Mouse (Mus musculus) heart, embryonic 13.5 days (tissue): Measurements from ENCODE around the gene Ky. TPM values are rescaled to one million over a fixed set of nuclear protein-coding genes. Genes with fewer than 3 reads are reported as not detected.

ENCODE experiments used
- ATAC-seq: fragments of 200-750 bp; cut with Nextera tagmentation; 2 replicates; pipeline ENCODE4 v1.8.0; 2017; ENCODE audit warnings: moderate TSS enrichment; ENCODE audit not compliant: insufficient number of reproducible peaks, low FRiP score, low TSS enrichment; ENCODE audit errors: extremely low read depth
- H3K27ac ChIP-seq: fragments of 300-500 bp; sonication (generic); replicated peaks from 2 replicates; pipeline ENCODE4 v1.5.1; 2015; ENCODE audit warnings: moderate library complexity, mild to moderate bottlenecking, inconsistent platforms
- H3K27me3 ChIP-seq: fragments of 300-500 bp; sonication (generic); replicated peaks from 2 replicates; pipeline ENCODE4 v1.6.1; 2015; ENCODE audit warnings: mild to moderate bottlenecking, inconsistent platforms
- H3K36me3 ChIP-seq: fragments of 300-500 bp; sonication (generic); 2 replicates; pipeline ENCODE4 v1.6.1; 2015; ENCODE audit warnings: mild to moderate bottlenecking, inconsistent platforms
- H3K4me1 ChIP-seq: fragments of 300-500 bp; sonication (generic); 2 replicates; pipeline ENCODE4 v1.6.1; 2015; ENCODE audit warnings: inconsistent platforms
- H3K4me2 ChIP-seq: fragments of 300-500 bp; sonication (generic); 2 replicates; pipeline ENCODE4 v1.6.1; 2015; ENCODE audit warnings: inconsistent platforms, mild to moderate bottlenecking, moderate library complexity
- H3K4me3 ChIP-seq: fragments of 300-500 bp; sonication (generic); 2 replicates; pipeline ENCODE4 v1.5.1; 2015; ENCODE audit warnings: moderate library complexity, mild to moderate bottlenecking, inconsistent platforms
- H3K9ac ChIP-seq: fragments of 300-500 bp; sonication (generic); 2 replicates; pipeline ENCODE4 v1.6.1; 2015; ENCODE audit warnings: inconsistent platforms, mild to moderate bottlenecking, moderate library complexity
- H3K9me3 ChIP-seq: fragments of 300-500 bp; sonication (generic); 2 replicates; pipeline ENCODE4 v1.6.1; 2016; ENCODE audit warnings: inconsistent platforms
- WGBS: fragments of 180-500 bp; shearing (Covaris S2); methylation state at CpG from one replicate; pipeline ENCODE4 v1.1.7; 2015; ENCODE audit warnings: mixed read lengths; 5-methylcytosine and 5-hydroxymethylcytosine counted together
- polyA plus RNA-seq: library from polyadenylated mRNA; unstranded; fragments of >200 nt; fragmentation: Nextera tagmentation; extraction: Ambion mirVana; gene quantifications from 2 replicates; pipeline ENCODE4 v1.2.1, GENCODE M21; 2015

Ky gene
- polyA plus RNA-seq, 1 experiment from 2014 or later = 2.0 TPM

DNA sequence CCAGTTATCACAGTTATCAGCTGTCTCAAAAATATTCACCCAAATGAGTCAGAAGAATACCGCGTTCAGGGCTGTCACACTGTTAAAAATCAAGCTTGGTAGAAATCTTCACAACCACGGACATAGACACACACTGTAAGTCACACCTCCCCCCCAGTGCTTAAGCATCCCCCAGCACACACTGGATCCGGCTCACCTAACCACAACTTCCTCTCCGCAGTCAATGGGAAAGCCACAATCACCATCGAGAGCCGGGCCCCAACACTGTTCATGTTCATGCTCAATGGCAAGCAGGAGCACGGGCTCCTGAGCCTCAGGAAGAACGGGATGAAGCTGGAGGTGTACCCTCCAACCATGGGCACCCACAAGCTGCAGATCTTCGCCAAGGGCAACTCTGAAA is 36.1 kb downstream of the Ky start:
- H3K27me3 ChIP-seq = peaks cover 81% of the 10 kb centered on the region
- 71% methylated on average over 10 of the region's 10 CpGs for WGBS
- no peak for ATAC-seq
- H3K4me1 ChIP-seq = peaks cover 19% of the 10 kb centered on the region
- H3K27ac ChIP-seq = no peak overlapping the region
- no peak overlapping the region for H3K4me3 ChIP-seq
- no peak overlapping the region for H3K4me2 ChIP-seq
- H3K9me3 ChIP-seq = no peaks in the 10 kb centered on the region
- H3K36me3 ChIP-seq = no peaks in the 10 kb centered on the region
- H3K9ac ChIP-seq = no peak overlapping the region

DNA sequence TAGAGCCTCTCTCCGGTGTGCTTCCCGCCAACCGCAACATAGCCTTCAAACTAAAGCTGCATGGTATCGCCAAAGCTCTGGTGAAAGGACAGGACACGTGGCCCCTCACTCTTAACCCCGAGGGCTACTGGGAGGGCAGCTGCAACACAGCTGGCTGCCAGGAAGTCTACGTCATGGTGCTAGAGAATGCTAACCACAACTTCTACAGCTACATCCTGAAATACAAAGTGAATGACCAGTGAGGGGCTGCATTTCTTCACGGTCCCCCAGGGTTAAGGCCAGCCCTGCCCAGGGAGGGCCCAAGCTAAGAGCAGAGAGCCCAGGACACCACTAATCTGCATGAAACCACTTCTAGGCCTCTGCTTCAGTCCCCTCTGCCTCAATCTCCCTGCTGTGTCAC is 37.0 kb downstream of the Ky start:
- Histone ChIP-seq H3K9me3 (no peaks in the 10 kb centered on the region), H3K4me1 (peaks cover 19% of the 10 kb centered on the region), H3K27ac (no peak overlapping the region), H3K9ac (no peak overlapping the region), H3K36me3 (no peaks in the 10 kb centered on the region), H3K27me3 (peaks cover 86% of the 10 kb centered on the region), H3K4me3 (no peak overlapping the region), H3K4me2 (no peak overlapping the region)
- ATAC-seq = no peak
- 73% methylated on average over 8 of the region's 8 CpGs for WGBS

DNA sequence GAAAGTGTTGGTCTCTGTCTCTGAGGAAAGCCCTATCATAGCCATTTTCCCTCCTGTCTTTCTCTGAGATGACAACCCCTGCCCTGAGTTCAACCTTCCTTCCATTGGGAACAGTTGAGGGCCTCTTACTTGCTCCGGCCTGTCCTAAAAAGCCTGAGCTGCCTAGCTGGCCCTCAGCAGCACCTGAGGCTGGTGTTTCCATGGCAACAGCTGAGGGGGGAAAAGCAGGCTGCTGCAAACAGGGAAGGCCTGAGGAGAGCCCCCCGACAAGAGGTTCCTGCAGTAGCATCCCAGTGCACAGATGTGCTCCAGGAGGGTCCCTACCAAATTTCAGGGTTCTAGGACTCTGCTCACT is 38.2 kb downstream of the Ky start:
- Histone ChIP-seq H3K9me3 (no peaks in the 10 kb centered on the region), H3K9ac (no peak overlapping the region), H3K4me2 (peak overlapping the region; percentile 70; the same call in 1 of the 2 replicates), H3K27me3 (peaks cover 85% of the 10 kb centered on the region), H3K4me3 (no peak overlapping the region), H3K36me3 (no peaks in the 10 kb centered on the region), H3K27ac (no peak overlapping the region), H3K4me1 (peaks cover 19% of the 10 kb centered on the region)
- 63% methylated on average over 2 of the region's 2 CpGs for WGBS
- no peak for ATAC-seq

GRCm38 (mm10) chr9:102544116-102544772 is 38.7 kb downstream of the Ky start:
- Histone ChIP-seq H3K4me2 (peak overlapping the region; percentile 70), H3K9ac (peak overlapping the region; percentile 56; the same call in 1 of the 2 replicates), H3K4me3 (peak overlapping the region; percentile 44), H3K9me3 (no peaks in the 10 kb centered on the region), H3K27me3 (peaks cover 84% of the 10 kb centered on the region), H3K27ac (no peak overlapping the region), H3K36me3 (no peaks in the 10 kb centered on the region), H3K4me1 (peaks cover 19% of the 10 kb centered on the region)
- WGBS = 17% methylated on average over 11 of the region's 11 CpGs
- no peak for ATAC-seq

DNA sequence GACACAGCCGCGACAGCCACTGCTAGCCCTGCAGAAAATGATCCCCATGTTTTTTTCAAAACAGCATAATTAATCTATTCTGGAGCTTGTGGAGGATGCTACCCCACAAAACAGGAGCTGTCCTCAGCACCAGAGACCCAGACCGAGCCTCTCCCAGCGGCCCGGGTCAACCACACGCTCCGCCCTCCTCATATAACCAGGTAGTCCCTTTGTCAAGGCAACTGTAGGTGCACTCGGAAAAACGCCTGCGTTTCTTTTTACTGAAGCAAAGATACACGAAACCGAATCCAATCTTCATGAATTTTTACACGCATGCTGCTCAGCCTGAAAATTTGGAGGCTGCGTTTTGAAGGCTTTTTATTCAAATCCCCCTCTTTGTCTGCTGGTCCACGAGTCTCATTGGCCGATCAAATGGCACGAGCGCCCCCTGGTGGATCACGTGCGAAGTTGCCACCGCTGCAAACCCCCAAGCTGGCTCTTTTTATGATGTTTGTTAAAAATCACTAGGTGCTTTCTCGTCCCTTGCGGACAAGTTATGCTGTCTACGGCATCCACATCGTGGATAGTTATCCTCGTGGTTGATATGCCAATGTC is 39.3 kb downstream of the Ky start:
- no peak for ATAC-seq
- peak overlapping the region; percentile 56; the same call in 1 of the 2 replicates for H3K9ac ChIP-seq
- H3K4me3 ChIP-seq = peak overlapping the region; percentile 44
- peaks cover 83% of the 10 kb centered on the region for H3K27me3 ChIP-seq
- 2% methylated on average over 26 of the region's 26 CpGs for WGBS
- no peaks in the 10 kb centered on the region for H3K9me3 ChIP-seq
- H3K27ac ChIP-seq = no peak overlapping the region
- H3K36me3 ChIP-seq = no peaks in the 10 kb centered on the region
- H3K4me1 ChIP-seq = peaks cover 19% of the 10 kb centered on the region
- peak overlapping the region; percentile 70 for H3K4me2 ChIP-seq

DNA sequence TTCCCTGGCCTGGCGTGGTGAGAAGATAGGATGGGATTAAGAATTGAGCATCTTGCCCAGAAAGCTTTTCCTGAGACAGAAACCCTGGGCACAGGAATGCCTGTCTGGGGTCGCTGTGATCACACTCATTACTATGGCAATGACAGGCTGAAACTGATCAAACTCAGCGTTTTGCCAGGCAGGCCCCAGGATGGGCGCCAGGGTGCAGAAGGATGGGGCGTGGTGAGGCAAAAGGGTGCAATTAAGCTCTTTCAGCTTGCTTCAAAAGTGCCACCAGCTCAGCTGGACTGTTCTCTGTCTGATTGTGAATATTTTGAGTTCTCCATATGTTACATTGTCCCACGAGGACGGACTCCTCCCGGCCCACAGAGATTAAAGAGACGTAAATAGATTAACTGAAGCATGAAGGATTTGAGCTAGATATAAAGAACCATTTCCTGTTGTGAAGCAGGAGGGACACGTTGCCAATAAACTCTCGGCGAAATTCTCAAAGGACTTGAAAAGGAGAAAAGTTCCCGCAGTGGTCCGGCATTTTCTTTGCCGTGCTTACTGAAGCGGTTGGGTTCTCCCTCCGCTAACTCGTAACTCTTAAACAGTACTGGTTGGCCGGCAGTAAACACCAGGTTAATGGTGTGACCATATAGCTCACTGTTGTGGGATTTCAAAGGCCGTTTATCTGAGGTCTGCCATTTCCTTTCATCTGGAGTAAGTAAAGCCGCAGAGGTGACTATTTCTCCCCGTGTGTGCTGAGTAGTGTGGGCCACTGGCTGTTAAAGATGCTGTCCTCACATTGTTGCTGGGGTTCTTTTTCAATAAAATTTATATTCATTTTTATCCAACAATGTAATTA is 40.1 kb downstream of the Ky start:
- ATAC-seq = no peak
- H3K27me3 ChIP-seq = peaks cover 82% of the 10 kb centered on the region
- 46% methylated on average over 22 of the region's 22 CpGs for WGBS

DNA sequence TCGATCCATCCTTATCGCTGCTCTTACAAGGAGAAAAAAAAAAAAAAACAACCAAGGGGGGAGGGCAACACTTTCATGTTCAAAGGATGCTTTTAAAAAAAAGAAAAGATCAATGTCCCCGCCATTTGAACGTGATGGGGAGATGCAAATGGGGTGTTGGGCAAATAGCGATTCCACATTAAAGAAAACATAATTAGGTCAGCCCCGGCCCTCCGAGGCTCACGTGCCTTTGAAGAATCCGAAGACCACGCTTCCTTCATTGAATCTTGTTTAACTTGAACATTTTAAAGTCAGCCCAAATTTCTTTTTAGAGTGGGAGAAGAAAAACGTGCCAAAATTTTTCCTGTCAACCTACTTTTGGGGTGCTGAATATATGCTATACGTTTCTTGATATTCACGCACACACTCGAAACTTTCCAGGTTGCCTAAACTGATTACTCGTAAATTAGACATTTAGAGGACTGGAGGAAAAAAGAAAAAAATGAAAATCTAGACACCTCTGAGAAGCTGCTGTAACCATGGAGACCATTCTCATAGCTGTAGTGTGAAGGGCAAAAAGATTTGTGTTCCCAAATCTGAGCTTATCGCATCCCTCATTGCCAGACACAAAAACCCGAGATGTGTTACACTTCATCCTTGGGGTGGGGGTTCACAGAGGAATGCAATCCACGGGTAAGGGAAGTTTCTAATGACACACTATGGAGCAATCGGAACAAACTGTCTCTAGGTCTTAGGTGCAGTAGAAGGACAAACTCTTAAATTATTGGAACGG is 40.9 kb downstream of the Ky start:
- H3K36me3 ChIP-seq = no peaks in the 10 kb centered on the region
- H3K27me3 ChIP-seq = peaks cover 83% of the 10 kb centered on the region
- no peak overlapping the region for H3K4me3 ChIP-seq
- H3K27ac ChIP-seq = no peak overlapping the region
- no peaks in the 10 kb centered on the region for H3K9me3 ChIP-seq
- no peak overlapping the region for H3K9ac ChIP-seq
- 63% methylated on average over 20 of the region's 20 CpGs for WGBS
- no peak overlapping the region for H3K4me2 ChIP-seq
- H3K4me1 ChIP-seq = peaks cover 21% of the 10 kb centered on the region
- no peak for ATAC-seq

More for the DNA sequence above, 40.1 kb downstream of the Ky start:
- Histone ChIP-seq H3K4me3 (no peak overlapping the region), H3K27ac (no peak overlapping the region), H3K9me3 (no peaks in the 10 kb centered on the region), H3K4me2 (peak overlapping the region; percentile 70), H3K36me3 (no peaks in the 10 kb centered on the region), H3K9ac (no peak overlapping the region), H3K4me1 (peaks cover 19% of the 10 kb centered on the region)

- H3K4me1 ChIP-seq = peaks cover 27% of the 10 kb centered on the region
- no peak overlapping the region for H3K4me2 ChIP-seq
- no peaks in the 10 kb centered on the region for H3K9me3 ChIP-seq
- 63% methylated on average over 7 of the region's 7 CpGs for WGBS
- ATAC-seq = no peak
- H3K4me3 ChIP-seq = no peak overlapping the region
- H3K27me3 ChIP-seq = peaks cover 78% of the 10 kb centered on the region
- no peaks in the 10 kb centered on the region for H3K36me3 ChIP-seq
- no peak overlapping the region for H3K27ac ChIP-seq
- no peak overlapping the region for H3K9ac ChIP-seq
Measured at GRCm38 (mm10) chr9:102547028-102547354, 41.4 kb downstream of the Ky start.

- Histone ChIP-seq H3K9me3 (no peaks in the 10 kb centered on the region), H3K27ac (no peak overlapping the region), H3K27me3 (peaks cover 57% of the 10 kb centered on the region), H3K4me3 (no peak overlapping the region), H3K9ac (no peak overlapping the region), H3K4me1 (peaks cover 20% of the 10 kb centered on the region), H3K4me2 (no peak overlapping the region), H3K36me3 (no peaks in the 10 kb centered on the region)
- ATAC-seq = no peak
- WGBS = 65% methylated on average over 8 of the region's 8 CpGs
Measured at GRCm38 (mm10) chr9:102549211-102549610, 43.7 kb downstream of the Ky start.

DNA sequence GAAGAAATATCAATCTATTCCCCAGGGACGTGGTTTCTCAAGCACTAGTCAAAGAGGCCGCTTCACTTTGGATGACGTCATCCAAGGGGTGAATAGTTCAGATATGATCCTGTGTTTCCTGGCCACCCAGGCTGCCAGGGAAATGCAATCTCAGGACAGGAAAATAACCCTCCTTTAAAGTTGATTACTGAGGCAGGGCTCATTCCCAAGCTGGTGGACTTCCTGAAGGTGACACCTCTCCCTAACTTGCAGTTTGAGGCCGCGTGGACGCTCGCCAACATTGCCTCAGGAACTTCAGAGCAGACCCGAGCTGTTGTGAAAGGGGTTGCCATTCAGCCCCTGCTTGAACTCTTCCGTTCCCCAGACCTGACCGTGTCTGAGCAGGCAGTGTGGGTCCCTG is 46.2 kb downstream of the Ky start:
- Histone ChIP-seq H3K4me3 (no peak overlapping the region), H3K9me3 (no peaks in the 10 kb centered on the region), H3K4me1 (peaks cover 10% of the 10 kb centered on the region), H3K27ac (no peak overlapping the region), H3K36me3 (no peaks in the 10 kb centered on the region), H3K27me3 (peaks cover 42% of the 10 kb centered on the region), H3K4me2 (no peak overlapping the region), H3K9ac (no peak overlapping the region)
- no peak for ATAC-seq
- 41% methylated on average over 10 of the region's 10 CpGs for WGBS

DNA sequence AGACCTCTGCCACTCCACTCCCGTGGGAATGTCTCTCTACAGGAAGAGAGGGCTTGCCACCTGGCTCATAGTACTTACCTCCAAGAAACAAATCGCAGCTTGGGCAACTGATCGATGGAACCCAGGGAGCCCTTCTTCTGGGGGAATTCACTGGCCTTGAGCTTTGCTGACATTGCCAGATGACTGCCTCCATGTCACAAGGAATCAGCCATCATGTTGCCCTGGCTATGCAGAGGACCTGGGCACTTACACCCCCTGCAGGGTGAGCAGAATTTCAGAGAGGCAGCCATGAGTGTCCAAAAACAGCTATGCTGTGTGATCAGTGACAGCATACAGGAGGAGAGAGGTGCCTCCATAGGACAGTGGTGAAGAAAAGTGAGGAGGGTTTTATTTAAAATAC is 48.2 kb downstream of the Ky start:
- Histone ChIP-seq H3K36me3 (no peaks in the 10 kb centered on the region), H3K27me3 (peaks cover 23% of the 10 kb centered on the region; the same call in 1 of the 2 replicates), H3K9ac (no peak overlapping the region), H3K4me2 (no peak overlapping the region), H3K9me3 (0 out of 2 replicates have a peak, but pooled peaks cover 8% of the 10 kb centered on the region), H3K4me1 (peaks cover 10% of the 10 kb centered on the region), H3K4me3 (no peak overlapping the region), H3K27ac (no peak overlapping the region)
- WGBS = 76% methylated on average over 3 of the region's 3 CpGs
- ATAC-seq = no peak
